In the genomic region with DNA sequence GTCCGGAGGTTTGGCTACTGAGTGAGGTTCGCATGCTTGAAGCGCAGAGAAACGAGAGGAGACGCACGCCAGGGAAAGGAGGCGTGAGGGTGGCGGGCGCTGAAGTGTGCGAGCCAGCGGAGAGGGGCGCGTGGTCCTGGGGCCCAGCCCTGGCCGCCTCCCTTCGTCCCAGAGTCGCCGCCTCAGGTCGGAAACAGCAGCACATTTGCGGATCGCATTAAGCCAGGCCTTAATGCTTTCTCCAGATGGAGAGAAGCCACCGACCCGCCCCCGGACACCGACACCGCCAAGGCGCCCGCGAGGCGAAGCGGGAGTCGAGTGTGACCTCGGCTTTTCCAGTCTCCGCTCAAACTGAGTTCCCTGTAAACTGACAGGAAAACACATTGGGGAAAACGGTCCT, we compare ENCODE assay signal across 8 mouse cellular contexts. TPM values are rescaled to one million over a fixed set of nuclear protein-coding genes. Genes with fewer than 3 reads are reported as not detected.
DNase-seq lines count a peak whose midpoint lies in the region; ATAC-seq and TF ChIP-seq lines count a peak whose summit lies in the region.

No protein-coding gene starts in this region.

- intact Hi-C loops in gastrocnemius, adult 2 months (cut with DNase I), result no loop called here

- TF ChIP-seq CTCF in Patski (IDR thresholded peaks at IDR 0.05), result no peak
- peak; percentile 2; the same call in 1 of the 2 replicates for TF ChIP-seq CTCF in gastrocnemius, adult 2 months (IDR thresholded peaks at IDR 0.05)

- peak overlapping the region; percentile 77 for H3K27ac ChIP-seq in gastrocnemius, adult 2 months
- no peak overlapping the region for H3K27ac ChIP-seq in hindbrain, embryonic 13.5 days
- no peak overlapping the region for H3K27ac ChIP-seq in midbrain, embryonic 10.5 days (replicated peaks)

- H3K27me3 ChIP-seq in Patski, result peaks cover 7% of the 10 kb centered on the region
- H3K27me3 ChIP-seq in hindbrain, embryonic 13.5 days, result peaks cover 66% of the 10 kb centered on the region
- H3K27me3 ChIP-seq in midbrain, embryonic 10.5 days (ENCODE audit: low read depth, poor library complexity, severe bottlenecking), result peaks cover 57% of the 10 kb centered on the region

- in situ Hi-C loops in Patski (cut with MboI; ENCODE audit: low pct_unique_long_range_greater_than_20kb), result loop anchor here (10.0 kb wide), 2 partner anchors 169 to 279 kb away; no protein-coding TSS in a partner anchor

- peak; percentile 18 for ATAC-seq in Patski
- peak; percentile 58 for ATAC-seq in hindbrain, embryonic 13.5 days (ENCODE audit: low FRiP score)

- CTCF ChIA-PET in Patski (lab: Charles Lee), result no interaction called here

- H3K4me3 ChIP-seq in gastrocnemius, adult 2 months, result peak overlapping the region; percentile 76
- H3K4me3 ChIP-seq in hindbrain, embryonic 13.5 days, result peak overlapping the region; percentile 56
- H3K4me3 ChIP-seq in midbrain, embryonic 10.5 days, result peak overlapping the region; percentile 58

- peak; percentile 9 to 10 for DNase-seq in frontal cortex, postnatal 36 days (ENCODE audit: low spot score in 2 of 2)
- DNase-seq in frontal cortex, postnatal 10 days (ENCODE audit: low spot score in 2 of 2), result no peak
- no peak for DNase-seq in Patski (ENCODE audit: low read depth, low spot score)
- DNase-seq in gastrocnemius, adult 2 months, result peak; percentile 84
- DNase-seq in midbrain, embryonic 10.5 days (ENCODE audit: low spot score), result no peak
- peak; percentile 44 to 74 for DNase-seq in urinary bladder, postnatal 4 days (ENCODE audit: low spot score in 2 of 2)
- DNase-seq in cerebellum, adult 8-10 months, result no peak

- H3K4me1 ChIP-seq in hindbrain, embryonic 13.5 days (replicated peaks), result peaks cover 16% of the 10 kb centered on the region
- peaks cover 16% of the 10 kb centered on the region for H3K4me1 ChIP-seq in midbrain, embryonic 10.5 days

- no peaks in the 10 kb centered on the region for H3K9me3 ChIP-seq in hindbrain, embryonic 13.5 days
- no peaks in the 10 kb centered on the region for H3K9me3 ChIP-seq in midbrain, embryonic 10.5 days (replicated peaks)

- POLR2A ChIA-PET in Patski (lab: Charles Lee), result interaction anchor here (0.7 kb wide), 1 partner anchor 32 kb away, joined by 7 read pairs; no protein-coding TSS in a partner anchor

- 1% methylated on average over 34 of the region's 34 CpGs for WGBS in hindbrain, embryonic 13.5 days
- 1% methylated on average over 34 of the region's 34 CpGs for WGBS in midbrain, embryonic 10.5 days

- no peaks in the 10 kb centered on the region for H3K36me3 ChIP-seq in hindbrain, embryonic 13.5 days
- H3K36me3 ChIP-seq in midbrain, embryonic 10.5 days, result no peaks in the 10 kb centered on the region

- peak overlapping the region; percentile 67 for H3K9ac ChIP-seq in hindbrain, embryonic 13.5 days

- H3K4me2 ChIP-seq in hindbrain, embryonic 13.5 days, result peak overlapping the region; percentile 92

RNA-seq across cellular contexts. Expression of gene Adamtsl3, which starts 0.6 kb away (rescaled TPM):
- 4.4 TPM for polyA plus RNA-seq in Patski (2021)
- 1 to 10 TPM; 4.3 to 7.8 TPM for total RNA-seq in gastrocnemius, adult 2 months (2021)
- 0.43 and 0.44 TPM in 2 replicates for polyA plus RNA-seq in hindbrain, embryonic 13.5 days (2015; fragmentation: Nextera tagmentation; extraction: Ambion mirVana)
- polyA plus RNA-seq in midbrain, embryonic 10.5 days (2016; fragmentation: Nextera tagmentation; extraction: Ambion mirVana), result not detected in 2 replicates

Comparison
In these comparisons a context has a peak if more than half of its experiments do, and no peak if none do; other contexts are left out.
1. DNase-seq: peak in frontal cortex, postnatal 36 days (2 of 2), gastrocnemius, adult 2 months (single experiment) and urinary bladder, postnatal 4 days (2 of 2); none in frontal cortex, postnatal 10 days (0 of 2), Patski (single experiment), midbrain, embryonic 10.5 days (single experiment) and cerebellum, adult 8-10 months (single experiment).
2. Peak in every context shown above with its lines, with median percentiles within 50 percentile points of each other: H3K4me3 ChIP-seq.